Mouse (Mus musculus) forebrain, embryonic 13.5 days (tissue): ENCODE results near the gene Teddm2. TPM values are rescaled to one million over a fixed set of nuclear protein-coding genes. Genes with fewer than 3 reads are reported as not detected.
A peak's percentile ranks its signal among the peaks of the same experiment; 100 is the strongest.
"Not testable (repeated sequence)": the region's sequence is repeated elsewhere in the genome, so short reads cannot be mapped to it uniquely, and the experiment has no call there.

Source experiments
- ATAC-seq: fragments of 200-750 bp; cut with Nextera tagmentation; 2 replicates; pipeline ENCODE4 v1.8.0; 2017
- H3K27ac ChIP-seq: fragments of 300-500 bp; sonication (generic); 2 replicates; pipeline ENCODE4 v1.5.1; 2015; ENCODE audit warnings: inconsistent platforms, mild to moderate bottlenecking, moderate library complexity
- H3K27me3 ChIP-seq: fragments of 300-500 bp; sonication (generic); 2 replicates; pipeline ENCODE4 v1.6.1; 2015; ENCODE audit warnings: mild to moderate bottlenecking, inconsistent platforms
- H3K36me3 ChIP-seq: fragments of 300-500 bp; sonication (generic); 2 replicates; pipeline ENCODE4 v1.6.1; 2015; ENCODE audit warnings: mild to moderate bottlenecking, inconsistent platforms; ENCODE audit not compliant: poor library complexity, severe bottlenecking
- H3K4me1 ChIP-seq: fragments of 300-500 bp; sonication (generic); 2 replicates; pipeline ENCODE4 v1.6.1; 2015; ENCODE audit warnings: inconsistent platforms
- H3K4me2 ChIP-seq: fragments of 300-500 bp; sonication (generic); 2 replicates; pipeline ENCODE4 v1.6.1; 2015; ENCODE audit warnings: inconsistent platforms, mild to moderate bottlenecking, moderate library complexity
- H3K4me3 ChIP-seq: fragments of 300-500 bp; sonication (generic); 2 replicates; pipeline ENCODE4 v1.5.1; 2015; ENCODE audit warnings: mild to moderate bottlenecking, inconsistent platforms
- H3K9ac ChIP-seq: fragments of 300-500 bp; sonication (generic); 2 replicates; pipeline ENCODE4 v1.6.1; 2015; ENCODE audit warnings: mild to moderate bottlenecking, inconsistent platforms
- H3K9me3 ChIP-seq: fragments of 300-500 bp; sonication (generic); replicated peaks from 2 replicates; pipeline ENCODE4 v1.6.1; 2016; ENCODE audit warnings: inconsistent platforms
- WGBS: fragments of 180-500 bp; shearing (Covaris S2); methylation state at CpG from one replicate; pipeline ENCODE4 v1.1.7; 2015; 5-methylcytosine and 5-hydroxymethylcytosine counted together
- polyA plus RNA-seq: library from polyadenylated mRNA; unstranded; fragments of >200 nt; fragmentation: Nextera tagmentation; extraction: Ambion mirVana; gene quantifications from 2 replicates; pipeline ENCODE4 v1.2.1, GENCODE M21; 2015

The Teddm2 gene
- polyA plus RNA-seq, 1 experiment from 2014 or later: 1.0 TPM

DNA sequence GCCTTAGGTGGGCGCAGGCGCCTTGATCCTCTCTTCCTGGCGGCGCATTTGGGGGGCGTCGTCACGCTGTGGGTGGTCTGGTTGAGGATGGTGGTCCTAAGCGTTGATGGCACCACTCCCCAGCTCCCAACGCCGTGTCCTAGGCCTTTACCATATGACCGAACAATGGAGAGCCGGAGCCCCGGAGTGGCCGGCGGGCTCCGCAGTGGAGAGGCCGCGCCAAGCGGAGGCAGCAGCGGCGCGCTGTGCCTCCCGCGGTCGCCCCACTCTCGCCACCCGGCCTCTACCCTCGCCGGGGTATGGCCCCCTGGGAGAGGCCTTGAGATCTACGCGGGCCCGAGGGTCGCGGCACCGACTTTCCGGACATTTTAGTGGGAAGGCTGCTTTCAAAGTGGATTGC, 353 bp upstream of the Teddm2 start:
- H3K27ac ChIP-seq: peak overlapping the region; percentile 97
- under 1% methylated on average over 36 of the region's 36 CpGs for WGBS
- peak overlapping the region; percentile 81 for H3K4me2 ChIP-seq
- peak; percentile 41 for ATAC-seq
- peak overlapping the region; percentile 78 for H3K9ac ChIP-seq
- no peaks in the 10 kb centered on the region for H3K9me3 ChIP-seq
- peaks cover 27% of the 10 kb centered on the region for H3K36me3 ChIP-seq
- peaks cover 38% of the 10 kb centered on the region for H3K4me1 ChIP-seq
- no peaks in the 10 kb centered on the region for H3K27me3 ChIP-seq
- peak overlapping the region; percentile 59 for H3K4me3 ChIP-seq

DNA sequence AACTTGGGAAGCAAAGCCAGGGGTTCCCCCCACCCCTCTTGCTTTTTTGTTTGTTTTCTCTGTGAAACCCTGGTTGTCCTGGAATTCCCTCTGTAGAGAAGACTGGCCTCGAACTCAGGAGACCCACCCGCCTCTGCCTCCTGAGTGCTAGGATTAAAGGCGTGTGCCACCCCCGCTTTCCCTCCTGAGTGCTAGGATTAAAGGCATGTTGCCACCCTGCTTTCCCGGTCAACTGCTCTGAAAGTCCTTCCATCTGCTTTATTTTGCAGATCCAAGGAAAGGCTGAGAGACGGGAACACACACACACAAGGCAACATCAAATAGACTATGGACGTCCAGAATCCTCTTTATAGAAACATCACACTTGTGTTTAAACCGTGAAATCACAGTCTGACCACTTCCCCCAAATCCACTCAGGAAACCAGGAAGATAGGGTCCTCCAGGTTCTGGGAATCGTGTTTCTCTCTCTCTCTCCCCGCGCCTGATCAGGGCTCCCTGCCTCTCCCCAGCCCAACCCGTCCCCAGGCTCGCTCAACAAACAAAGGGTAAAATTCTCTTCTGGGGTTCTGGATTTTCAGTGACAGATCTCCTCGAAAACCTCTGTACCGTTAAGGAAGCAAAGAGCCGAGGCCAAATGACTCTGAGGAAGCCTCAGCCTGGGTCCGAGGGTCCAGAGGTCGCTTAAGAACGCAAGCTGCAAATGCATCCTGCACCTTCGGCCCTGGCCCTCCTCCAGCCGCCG, 868 bp downstream of the Teddm2 start:
- H3K4me2 ChIP-seq: peak overlapping the region; percentile 81
- peak overlapping the region; percentile 59 for H3K4me3 ChIP-seq
- ATAC-seq: peak; percentile 61
- H3K9ac ChIP-seq: peak overlapping the region; percentile 78
- H3K36me3 ChIP-seq: peaks cover 14% of the 10 kb centered on the region
- peak overlapping the region; percentile 97 for H3K27ac ChIP-seq
- no peaks in the 10 kb centered on the region for H3K27me3 ChIP-seq
- peaks cover 42% of the 10 kb centered on the region for H3K4me1 ChIP-seq
- H3K9me3 ChIP-seq: no peaks in the 10 kb centered on the region
- 18% methylated on average over 22 of the region's 22 CpGs for WGBS

DNA sequence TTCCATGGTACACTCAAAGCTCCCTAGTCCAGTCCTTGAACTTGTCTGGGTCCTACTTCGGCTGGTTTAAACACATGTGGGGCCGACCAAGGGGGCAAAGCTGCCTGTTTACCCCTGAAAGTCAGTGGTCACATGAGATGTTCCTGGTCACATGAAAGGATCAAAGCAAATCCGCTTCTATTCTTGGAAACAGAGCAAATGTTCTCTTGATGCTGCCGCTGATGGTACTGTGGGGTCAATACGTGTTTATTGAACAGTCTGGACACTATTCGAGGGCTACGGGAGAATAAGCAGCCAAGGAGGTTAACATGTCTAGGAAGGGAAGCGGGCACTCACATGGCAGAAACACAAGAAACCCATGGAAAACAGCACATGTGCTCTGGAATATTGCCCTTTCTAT, 2.8 kb downstream of the Teddm2 start:
- Histone ChIP-seq H3K4me2 (no peak overlapping the region), H3K4me1 (peaks cover 26% of the 10 kb centered on the region), H3K27ac (no peak overlapping the region), H3K36me3 (no peaks in the 10 kb centered on the region), H3K4me3 (no peak overlapping the region), H3K9ac (no peak overlapping the region), H3K9me3 (no peaks in the 10 kb centered on the region), H3K27me3 (no peaks in the 10 kb centered on the region)
- 87% methylated on average over 8 of the region's 8 CpGs for WGBS
- no peak for ATAC-seq

DNA sequence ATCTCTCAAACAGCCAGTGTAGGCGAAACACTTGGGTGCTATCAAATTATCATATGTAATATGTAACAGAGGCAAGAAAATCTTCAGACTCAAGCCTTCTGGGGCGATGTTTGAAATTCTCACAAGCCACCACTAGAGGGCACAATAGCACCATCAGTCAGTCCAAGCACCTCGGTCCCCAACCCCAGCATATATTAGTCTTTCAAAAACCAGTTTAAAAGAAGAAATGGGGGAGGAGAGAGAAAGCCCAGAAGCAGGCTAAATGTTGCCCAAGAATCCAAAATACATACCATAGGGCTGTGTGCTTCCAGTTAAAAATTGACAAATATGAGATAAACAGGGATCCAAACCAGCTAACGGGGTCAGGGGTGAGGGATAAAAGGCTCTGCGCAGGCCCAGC, 5.0 kb downstream of the Teddm2 start:
- 36% methylated on average over 5 of the region's 5 CpGs for WGBS
- peaks cover 13% of the 10 kb centered on the region; the same call in 1 of the 2 replicates for H3K4me1 ChIP-seq
- H3K9me3 ChIP-seq: no peaks in the 10 kb centered on the region
- H3K4me2 ChIP-seq: no peak overlapping the region
- no peak overlapping the region for H3K27ac ChIP-seq
- no peaks in the 10 kb centered on the region for H3K27me3 ChIP-seq
- ATAC-seq: peak; percentile 6; the same call in 1 of the 2 replicates
- H3K4me3 ChIP-seq: no peak overlapping the region
- no peaks in the 10 kb centered on the region for H3K36me3 ChIP-seq
- no peak overlapping the region for H3K9ac ChIP-seq

DNA sequence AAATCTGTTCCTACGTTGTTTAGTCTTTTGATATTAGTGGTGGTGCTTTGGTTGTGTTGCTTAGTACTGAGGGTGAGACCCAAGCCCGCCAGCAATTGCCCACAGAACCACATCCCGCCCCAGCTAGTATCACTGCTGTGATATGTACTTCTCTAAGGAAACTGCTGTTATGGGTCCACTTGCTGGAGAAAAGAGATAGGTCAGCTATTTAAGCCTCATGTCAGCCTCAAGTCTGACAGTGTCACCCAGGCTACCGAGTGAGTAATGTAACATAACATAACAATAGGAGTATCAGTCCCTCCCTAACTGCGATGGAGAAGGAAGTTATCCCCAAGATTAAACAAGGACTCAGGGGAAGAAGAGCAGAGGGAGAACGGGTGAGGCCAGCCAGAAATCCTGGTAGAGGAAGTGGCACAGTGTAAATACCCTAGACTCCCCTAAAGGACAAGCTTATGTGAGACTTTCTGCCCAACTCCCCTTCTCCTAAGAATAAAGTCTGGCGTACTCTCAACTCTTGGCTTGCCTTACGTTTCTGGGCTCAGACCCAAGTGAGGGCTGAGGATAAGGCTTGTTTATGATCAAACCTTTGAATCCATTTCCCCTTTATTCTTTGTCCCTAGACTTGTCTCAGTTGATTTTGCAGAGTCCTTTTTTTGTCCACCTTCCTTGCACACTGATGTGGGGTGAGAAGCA, 5.7 kb downstream of the Teddm2 start:
- ATAC-seq: no peak
- H3K4me1 ChIP-seq: peaks cover 13% of the 10 kb centered on the region; the same call in 1 of the 2 replicates
- WGBS: 64% methylated on average over 8 of the region's 8 CpGs

DNA sequence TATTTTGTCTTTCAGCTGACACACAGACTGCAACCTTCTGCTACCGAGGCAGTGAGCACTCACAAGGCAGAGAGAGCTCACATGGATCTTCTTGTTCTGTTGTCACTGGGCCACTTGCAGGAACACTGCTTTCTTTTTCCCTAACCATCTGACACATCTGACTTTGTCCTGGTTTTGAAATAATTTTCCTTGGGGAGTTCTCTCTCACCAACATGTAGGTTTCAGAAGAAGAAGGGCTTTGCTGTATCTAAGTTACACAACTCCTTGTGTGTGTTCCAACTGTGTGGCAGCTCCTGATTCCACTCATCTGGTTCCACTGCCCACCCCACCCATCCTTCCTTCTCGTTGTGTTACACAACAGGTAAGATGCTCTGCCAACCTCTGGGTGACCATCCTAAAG, 6.3 kb downstream of the Teddm2 start:
- ATAC-seq: no peak
- Histone ChIP-seq H3K4me2 (no peak overlapping the region), H3K27ac (no peak overlapping the region), H3K9ac (no peak overlapping the region), H3K4me1 (peaks cover 11% of the 10 kb centered on the region; the same call in 1 of the 2 replicates), H3K27me3 (no peaks in the 10 kb centered on the region), H3K9me3 (no peaks in the 10 kb centered on the region), H3K4me3 (no peak overlapping the region), H3K36me3 (no peaks in the 10 kb centered on the region)
- 74% methylated on average over 2 of the region's 2 CpGs for WGBS

More for the DNA sequence above, 5.7 kb downstream of the Teddm2 start:
- H3K4me2 ChIP-seq: no peak overlapping the region
- H3K36me3 ChIP-seq: no peaks in the 10 kb centered on the region
- H3K4me3 ChIP-seq: no peak overlapping the region
- no peaks in the 10 kb centered on the region for H3K27me3 ChIP-seq
- H3K9ac ChIP-seq: no peak overlapping the region
- no peaks in the 10 kb centered on the region for H3K9me3 ChIP-seq
- no peak overlapping the region for H3K27ac ChIP-seq

DNA sequence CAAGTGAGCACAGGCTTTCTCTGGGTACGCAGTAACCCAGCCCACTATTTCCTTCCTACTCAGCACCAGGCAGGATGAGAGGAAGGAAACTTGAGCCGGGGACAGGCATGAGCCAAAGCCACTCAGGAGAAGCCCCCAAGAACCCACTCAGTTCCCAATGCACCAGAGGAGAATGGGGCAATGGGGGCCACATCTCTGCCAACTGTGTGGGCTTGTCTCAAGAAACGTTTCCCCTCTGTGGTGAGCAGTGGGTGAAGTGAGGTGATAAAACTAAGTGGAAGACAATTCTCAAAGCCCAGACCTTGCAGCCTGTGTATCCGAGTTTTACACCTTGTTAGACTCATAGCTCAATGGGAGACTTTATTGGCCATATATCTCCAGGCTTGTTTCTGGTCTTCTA, 8.6 kb downstream of the Teddm2 start, which contains the start of gene Teddm1a:
TSS of gene Teddm1a (plus strand) at position 301 of the 400 bp plus-strand sequence.
- Histone ChIP-seq H3K4me1 (peaks cover 7% of the 10 kb centered on the region; the same call in 1 of the 2 replicates), H3K4me2 (no peak within 1 kb of the TSS), H3K4me3 (no peak within 1 kb of the TSS), H3K9me3 (no peaks in the 10 kb centered on the region), H3K27ac (no peak within 1 kb of the TSS), H3K9ac (no peak within 1 kb of the TSS), H3K36me3 (no peaks in the 10 kb centered on the region), H3K27me3 (no peaks in the 10 kb centered on the region)
- WGBS: 72% methylated on average over 4 of the region's 4 CpGs
- no peak for ATAC-seq

DNA sequence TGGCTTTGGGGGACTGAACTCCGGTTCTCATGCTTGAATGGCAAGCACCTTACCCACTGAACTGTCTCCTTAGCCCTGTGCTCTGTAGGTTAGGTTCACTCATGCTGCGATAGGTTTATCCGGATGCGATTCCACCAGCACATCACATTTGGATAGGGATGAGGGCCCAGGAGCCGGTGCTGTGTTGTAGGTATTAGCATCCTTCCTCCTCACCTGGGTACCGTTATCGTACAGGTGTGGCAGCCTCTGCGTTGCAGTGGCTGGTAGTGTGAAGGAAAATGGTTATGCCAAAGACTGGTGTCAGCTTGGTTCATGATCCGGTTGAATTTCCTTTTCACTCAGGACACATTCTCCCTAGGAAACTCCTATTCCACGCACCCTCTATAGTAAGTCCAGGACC, 9.9 kb downstream of the Teddm2 start:
- Histone ChIP-seq H3K4me3 (no peak overlapping the region), H3K27me3 (no peaks in the 10 kb centered on the region), H3K4me1 (peaks cover 6% of the 10 kb centered on the region; the same call in 1 of the 2 replicates), H3K9me3 (no peaks in the 10 kb centered on the region), H3K4me2 (no peak overlapping the region), H3K9ac (no peak overlapping the region), H3K27ac (no peak overlapping the region), H3K36me3 (no peaks in the 10 kb centered on the region)
- 94% methylated on average over 10 of the region's 10 CpGs for WGBS
- ATAC-seq: no peak

DNA sequence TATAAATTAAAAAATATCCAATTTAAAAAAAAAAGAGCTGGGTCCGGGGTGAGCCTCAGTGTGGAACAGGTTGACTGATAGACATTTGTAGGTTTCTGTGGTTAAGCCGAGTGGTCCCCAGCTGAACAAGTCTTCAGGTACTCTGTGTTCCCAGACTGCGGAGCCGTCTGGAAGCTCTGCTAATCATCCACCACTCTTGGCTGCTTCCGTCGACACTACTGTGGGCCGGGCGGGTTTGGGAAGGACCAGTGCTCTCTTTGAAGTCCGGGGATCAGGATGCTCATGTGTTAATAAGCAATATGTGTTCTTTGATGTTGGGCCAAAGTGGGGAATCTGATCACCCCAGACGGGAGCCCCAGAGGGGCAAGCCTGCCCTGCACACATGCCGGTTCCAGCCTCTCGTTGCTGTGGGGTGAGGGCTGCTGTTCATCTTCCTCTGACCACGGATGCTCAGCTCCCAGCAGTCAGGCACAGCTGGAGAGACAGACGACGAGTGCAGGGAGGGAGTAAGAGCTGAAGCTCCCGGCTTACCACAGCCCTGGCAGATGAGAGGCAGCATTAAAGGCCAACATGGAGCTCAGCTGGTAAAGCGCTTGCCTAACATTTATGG, 13.9 kb downstream of the Teddm2 start:
- Histone ChIP-seq H3K4me2 (no peak overlapping the region), H3K9me3 (no peaks in the 10 kb centered on the region), H3K27me3 (no peaks in the 10 kb centered on the region), H3K4me1 (0 out of 2 replicates have a peak, but pooled peaks cover 5% of the 10 kb centered on the region), H3K27ac (no peak overlapping the region), H3K4me3 (no peak overlapping the region), H3K9ac (no peak overlapping the region), H3K36me3 (no peaks in the 10 kb centered on the region)
- ATAC-seq: no peak
- WGBS: 37% methylated on average over 17 of the region's 17 CpGs

DNA sequence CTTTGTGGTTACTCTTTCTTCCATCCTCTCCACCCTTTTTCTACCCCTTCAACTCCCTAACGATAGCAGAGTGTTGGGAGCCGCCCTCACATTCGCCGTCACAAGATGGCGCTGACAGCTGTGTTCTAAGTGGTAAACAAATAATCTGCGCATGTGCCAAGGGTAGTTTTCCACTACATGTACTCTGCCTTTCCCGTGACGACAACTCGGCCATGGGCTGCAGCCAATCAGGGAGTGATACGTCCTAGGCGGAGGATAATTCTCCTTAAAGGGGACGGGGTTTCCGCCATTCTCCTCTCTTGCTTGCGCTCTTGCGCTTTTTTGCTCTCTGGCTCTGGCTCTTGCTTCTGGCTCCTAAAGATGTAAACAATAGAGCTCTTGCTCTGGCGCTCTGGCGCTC, 19.6 kb downstream of the Teddm2 start:
- not testable (repeated sequence) for ATAC-seq, H3K27me3 ChIP-seq, H3K27ac ChIP-seq, H3K4me1 ChIP-seq, H3K36me3 ChIP-seq, H3K4me3 ChIP-seq, H3K4me2 ChIP-seq, H3K9ac ChIP-seq, H3K9me3 ChIP-seq
- 96% methylated on average over 17 of the region's 17 CpGs for WGBS

DNA sequence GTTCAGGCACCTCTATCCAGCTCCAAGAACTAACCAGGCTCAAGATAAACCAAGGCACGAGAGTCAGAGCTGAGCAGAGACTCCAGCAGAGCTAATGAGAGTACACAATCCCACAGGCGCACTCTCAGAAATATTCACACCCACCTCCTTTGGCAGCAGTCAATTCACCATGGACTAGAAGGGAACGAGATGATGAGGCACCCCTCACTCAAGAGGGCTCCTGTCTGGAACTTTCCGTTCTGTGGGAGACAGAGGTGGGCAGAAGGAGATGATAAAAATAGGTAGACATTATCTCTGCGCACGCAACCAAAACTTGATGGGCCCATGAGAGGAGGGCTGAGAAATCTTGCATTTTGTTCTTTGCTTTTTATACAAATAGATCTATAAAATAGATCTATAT, 26.0 kb downstream of the Teddm2 start, which contains the start of gene Teddm1b:
TSS of gene Teddm1b (plus strand) at position 301 of the 400 bp plus-strand sequence.
- 87% methylated on average over 6 of the region's 6 CpGs for WGBS
- H3K4me1 ChIP-seq: no peaks in the 10 kb centered on the region
- no peaks in the 10 kb centered on the region for H3K36me3 ChIP-seq
- H3K9ac ChIP-seq: no peak within 1 kb of the TSS
- H3K27ac ChIP-seq: no peak within 1 kb of the TSS
- ATAC-seq: no peak
- H3K4me2 ChIP-seq: no peak within 1 kb of the TSS
- H3K4me3 ChIP-seq: no peak within 1 kb of the TSS
- no peaks in the 10 kb centered on the region for H3K9me3 ChIP-seq
- H3K27me3 ChIP-seq: no peaks in the 10 kb centered on the region

DNA sequence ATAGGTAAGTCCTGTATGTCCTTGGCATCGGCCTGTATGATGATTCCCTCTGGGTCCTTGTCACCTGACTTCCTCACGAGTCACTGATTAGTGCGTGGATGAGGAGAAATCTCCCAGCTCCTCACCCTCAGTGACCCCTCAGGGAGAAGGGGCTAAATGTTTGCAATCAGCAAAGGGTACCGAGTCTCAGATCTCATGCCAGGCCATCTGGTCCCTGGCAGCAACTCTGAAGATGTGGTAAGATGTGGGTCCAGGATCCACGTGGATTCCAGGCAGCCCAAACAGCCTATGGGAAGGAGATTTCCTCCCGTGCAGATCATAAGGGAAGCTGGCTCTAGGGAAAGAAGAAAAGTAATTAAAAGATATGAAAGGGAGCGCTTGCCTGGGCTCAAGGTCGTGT, 44.1 kb downstream of the Teddm2 start:
- Histone ChIP-seq H3K9me3 (no peaks in the 10 kb centered on the region), H3K4me1 (no peaks in the 10 kb centered on the region), H3K27ac (no peak overlapping the region), H3K4me2 (no peak overlapping the region), H3K9ac (no peak overlapping the region), H3K27me3 (no peaks in the 10 kb centered on the region), H3K4me3 (no peak overlapping the region), H3K36me3 (no peaks in the 10 kb centered on the region)
- no peak for ATAC-seq
- WGBS: 76% methylated on average over 8 of the region's 8 CpGs
